Mouse (Mus musculus): Measurements from ENCODE around the gene Prb1. TPM values are rescaled to one million over a fixed set of nuclear protein-coding genes. Genes with fewer than 3 reads are reported as not detected.
"Not testable (repeated sequence)": the region's sequence is repeated elsewhere in the genome, so short reads cannot be mapped to it uniquely, and the experiment has no call there.

Prb1 gene
- total RNA-seq (2021): not detected

GRCm38 (mm10) chr6:132210421-132210820 lies at the start of gene Prb1:
Gene Prb1 (minus strand): TSS chr6:132210521.
- not testable (repeated sequence) for DNase-seq

Other genes starting within 250 kb of the Prb1 start
- not detected for gene Prpmp5, start 104.2 kb upstream of the Prb1 start, total RNA-seq (2021)
- gene Gm8882, start 153.6 kb upstream of the Prb1 start, total RNA-seq (2021): not detected

All from heart, postnatal 4 days (tissue).